Mouse (Mus musculus) neural tube, embryonic 12.5 days (tissue): ENCODE measurements around the gene Hadhb. TPM values are rescaled to one million over a fixed set of nuclear protein-coding genes. Genes with fewer than 3 reads are reported as not detected.
"Not testable (repeated sequence)": the region's sequence is repeated elsewhere in the genome, so short reads cannot be mapped to it uniquely, and the experiment has no call there.

Experiments
- ATAC-seq: fragments of 200-750 bp; cut with Nextera tagmentation; 2 replicates; pipeline ENCODE4 v1.8.0; 2017; ENCODE audit warnings: low read depth, mild to moderate bottlenecking, moderate TSS enrichment, moderate library complexity; ENCODE audit not compliant: low FRiP score
- H3K27ac ChIP-seq: fragments of 300-500 bp; sonication (generic); 2 replicates; pipeline ENCODE4 v1.5.1; 2016
- H3K27me3 ChIP-seq: fragments of 300-500 bp; sonication (generic); replicated peaks from 2 replicates; pipeline ENCODE4 v1.6.1; 2016; ENCODE audit warnings: mild to moderate bottlenecking
- H3K36me3 ChIP-seq: fragments of 300-500 bp; sonication (generic); 2 replicates; pipeline ENCODE4 v1.6.1; 2016; ENCODE audit warnings: mild to moderate bottlenecking
- H3K4me1 ChIP-seq: fragments of 300-500 bp; sonication (generic); 2 replicates; pipeline ENCODE4 v1.6.1; 2016
- H3K4me2 ChIP-seq: fragments of 300-500 bp; sonication (generic); replicated peaks from 2 replicates; pipeline ENCODE4 v1.6.1; 2016; ENCODE audit warnings: mild to moderate bottlenecking
- H3K4me3 ChIP-seq: fragments of 300-500 bp; sonication (generic); 2 replicates; pipeline ENCODE4 v1.5.1; 2016
- H3K9ac ChIP-seq: fragments of 300-500 bp; sonication (generic); 2 replicates; pipeline ENCODE4 v1.6.1; 2016; ENCODE audit warnings: mild to moderate bottlenecking
- H3K9me3 ChIP-seq: fragments of 300-500 bp; sonication (generic); 2 replicates; pipeline ENCODE4 v1.6.1; 2016; ENCODE audit warnings: mild to moderate bottlenecking
- WGBS: fragments of 180-500 bp; shearing (Covaris S2); methylation state at CpG from one replicate; pipeline ENCODE4 v1.1.7; 2016; 5-methylcytosine and 5-hydroxymethylcytosine counted together
- polyA plus RNA-seq: library from polyadenylated mRNA; unstranded; fragments of >200 nt; fragmentation: Nextera tagmentation; extraction: Ambion mirVana; gene quantifications from 2 replicates; pipeline ENCODE4 v1.2.1, GENCODE M21; 2016

Gene Hadhb
- polyA plus RNA-seq, 1 experiment from 2014 or later: 95.7 TPM

DNA sequence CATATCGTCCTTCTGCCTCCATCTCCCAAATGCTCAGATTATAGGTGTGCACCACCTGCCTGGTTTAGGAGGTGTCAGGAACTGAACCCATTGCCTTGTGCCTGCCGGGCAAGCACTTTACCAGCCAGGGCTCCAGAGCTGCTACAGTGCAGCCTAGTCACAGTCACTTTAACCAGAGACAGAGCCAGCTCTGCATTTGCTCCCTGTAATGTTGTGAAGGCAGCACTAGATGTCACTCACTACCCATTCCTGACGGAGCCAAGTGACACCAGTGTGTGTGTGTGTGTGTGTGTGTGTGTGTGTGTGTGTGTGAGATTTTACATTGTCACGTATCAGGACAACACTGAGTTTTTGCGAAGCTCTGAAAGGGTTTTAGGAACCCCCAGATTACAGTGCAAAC lies 46.5 kb downstream of the Hadhb start:
- Histone ChIP-seq H3K4me2 (no peak overlapping the region), H3K9ac (no peak overlapping the region), H3K27me3 (no peaks in the 10 kb centered on the region), H3K4me1 (no peaks in the 10 kb centered on the region), H3K4me3 (no peak overlapping the region), H3K27ac (no peak overlapping the region), H3K9me3 (no peaks in the 10 kb centered on the region), H3K36me3 (no peaks in the 10 kb centered on the region)
- no peak for ATAC-seq
- WGBS: 56% methylated on average over 5 of the region's 5 CpGs

DNA sequence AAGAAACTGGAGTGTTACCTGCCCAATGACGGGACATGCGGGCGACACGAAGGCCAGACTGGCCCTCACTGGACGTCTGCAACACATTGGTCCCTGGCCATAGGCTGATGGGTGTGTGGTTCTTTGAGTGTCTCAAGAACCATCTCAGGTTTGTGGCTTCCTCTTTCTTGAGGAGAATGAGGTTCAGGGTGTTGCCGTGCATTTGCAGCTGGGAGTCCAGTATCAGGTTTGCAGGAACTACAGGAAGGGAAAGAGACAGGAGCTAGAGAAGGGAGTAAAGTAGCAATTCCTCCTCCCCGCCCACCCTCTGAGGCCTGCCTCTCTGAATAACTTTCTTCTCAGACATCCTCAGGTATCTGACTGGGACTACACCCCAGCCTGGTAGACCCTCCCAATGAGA lies 47.2 kb downstream of the Hadhb start:
- H3K4me3 ChIP-seq: no peak overlapping the region
- no peaks in the 10 kb centered on the region for H3K4me1 ChIP-seq
- no peak overlapping the region for H3K4me2 ChIP-seq
- H3K36me3 ChIP-seq: no peaks in the 10 kb centered on the region
- no peak for ATAC-seq
- no peaks in the 10 kb centered on the region for H3K9me3 ChIP-seq
- no peak overlapping the region for H3K27ac ChIP-seq
- no peak overlapping the region for H3K9ac ChIP-seq
- 92% methylated on average over 7 of the region's 7 CpGs for WGBS
- no peaks in the 10 kb centered on the region for H3K27me3 ChIP-seq

DNA sequence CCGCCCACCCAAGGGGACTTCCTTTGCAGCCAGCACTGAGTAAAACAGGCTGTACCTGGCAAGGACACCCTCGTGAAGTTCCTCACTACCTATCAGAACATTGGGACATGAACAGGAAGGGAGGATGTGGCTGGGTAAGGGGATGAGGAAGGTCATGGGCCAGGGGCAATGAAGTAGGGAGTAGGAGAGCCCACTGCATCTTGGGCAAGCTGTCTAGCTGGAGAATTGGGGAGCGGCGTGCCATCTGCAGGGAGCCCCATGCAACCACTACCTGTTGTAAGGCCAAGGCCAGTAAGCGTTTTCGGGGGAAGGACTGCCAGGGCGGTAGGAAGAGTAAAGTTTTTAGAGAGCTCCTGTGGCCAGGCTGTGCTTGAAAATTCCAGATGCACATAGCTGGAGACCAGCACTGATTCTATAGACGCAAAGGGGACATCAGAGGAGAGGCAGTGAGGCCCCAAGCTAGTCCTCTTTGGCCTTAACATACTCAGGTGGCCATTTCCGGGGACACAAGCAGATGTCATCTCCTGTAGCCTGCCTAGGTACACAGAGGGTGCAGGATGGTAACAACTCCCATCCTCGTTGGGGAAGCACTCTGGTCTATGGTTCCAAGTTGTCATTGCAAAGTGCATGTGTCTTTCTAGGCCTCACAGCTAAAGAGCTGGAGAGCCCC lies 48.3 kb downstream of the Hadhb start:
- H3K27me3 ChIP-seq: no peaks in the 10 kb centered on the region
- H3K36me3 ChIP-seq: no peaks in the 10 kb centered on the region
- WGBS: 80% methylated on average over 10 of the region's 10 CpGs
- ATAC-seq: no peak
- no peak overlapping the region for H3K4me3 ChIP-seq
- H3K4me1 ChIP-seq: no peaks in the 10 kb centered on the region
- no peak overlapping the region for H3K9ac ChIP-seq
- H3K27ac ChIP-seq: no peak overlapping the region
- H3K9me3 ChIP-seq: no peaks in the 10 kb centered on the region
- H3K4me2 ChIP-seq: no peak overlapping the region

DNA sequence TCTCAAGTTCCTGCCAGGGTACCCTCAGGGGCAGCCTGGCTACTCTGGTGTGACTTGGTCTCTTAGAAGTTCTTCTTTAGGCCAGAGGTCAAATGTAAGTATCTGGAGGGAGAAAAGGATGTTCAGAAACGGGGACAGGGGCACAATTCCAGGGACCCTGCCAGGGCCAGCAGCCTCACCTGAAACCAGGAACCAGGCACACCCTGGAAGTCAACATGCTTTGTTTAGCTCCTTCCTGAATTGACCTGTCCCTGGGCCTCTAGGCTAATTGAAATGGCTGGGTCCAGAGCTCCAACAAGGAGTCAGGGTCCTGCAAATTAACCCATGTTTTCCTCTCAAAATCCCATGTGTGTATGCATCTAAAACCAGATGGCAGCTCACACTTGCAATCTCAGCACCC lies 49.4 kb downstream of the Hadhb start:
- Histone ChIP-seq H3K36me3 (no peaks in the 10 kb centered on the region), H3K4me3 (no peak overlapping the region), H3K9me3 (no peaks in the 10 kb centered on the region), H3K27me3 (no peaks in the 10 kb centered on the region), H3K27ac (no peak overlapping the region), H3K9ac (no peak overlapping the region), H3K4me1 (no peaks in the 10 kb centered on the region), H3K4me2 (no peak overlapping the region)
- no peak for ATAC-seq
- 66% methylated on average over 1 of the region's 1 CpGs for WGBS

DNA sequence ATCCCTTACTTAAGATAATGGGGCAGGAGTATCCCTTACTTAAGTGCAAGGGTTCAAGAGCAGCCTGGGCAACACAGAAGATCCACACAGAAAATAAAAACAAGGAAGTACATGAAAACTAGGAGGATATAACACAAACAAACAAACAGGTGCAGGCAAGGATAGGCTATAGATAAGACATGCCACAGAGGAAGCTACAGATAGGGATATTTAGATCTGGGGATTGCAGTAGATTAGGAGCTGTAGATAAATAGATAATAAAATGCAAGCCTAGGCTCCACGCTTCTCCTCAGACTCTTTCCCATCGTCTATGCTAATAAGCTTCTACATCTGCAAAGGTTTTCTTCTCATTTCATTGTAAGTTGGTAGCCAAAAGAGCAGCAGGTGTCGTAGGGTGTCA lies 50.0 kb downstream of the Hadhb start:
- WGBS: 54% methylated on average over 3 of the region's 3 CpGs
- H3K9ac ChIP-seq: no peak overlapping the region

DNA sequence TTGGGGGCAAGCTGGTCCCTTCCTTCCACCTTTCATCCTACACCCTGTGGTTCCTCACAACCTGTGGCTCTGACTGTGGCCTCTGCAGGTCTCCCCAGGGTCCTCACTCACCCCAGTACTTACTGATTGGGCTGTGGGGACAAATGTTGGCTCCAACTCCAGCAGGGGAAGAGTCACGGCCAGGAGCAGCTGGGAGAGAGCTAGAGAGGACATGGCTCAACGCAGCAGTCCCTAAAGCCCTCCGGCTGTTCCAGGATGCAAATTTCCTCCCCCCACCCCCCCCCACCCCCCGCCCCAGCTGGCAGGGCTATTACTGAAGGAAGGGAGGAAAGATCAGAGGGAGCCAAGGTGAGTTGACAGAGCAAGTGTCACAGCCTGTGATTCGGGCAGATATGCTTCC lies 50.4 kb downstream of the Hadhb start, which contains the start of gene Adgrf3:
Adgrf3 (minus strand) TSS at position 230 of the 400 bp plus-strand sequence.
- Histone ChIP-seq H3K4me3 (no peak within 1 kb of the TSS), H3K4me1 (no peaks in the 10 kb centered on the region), H3K9me3 (no peaks in the 10 kb centered on the region), H3K9ac (no peak within 1 kb of the TSS), H3K4me2 (no peak within 1 kb of the TSS), H3K27me3 (no peaks in the 10 kb centered on the region), H3K27ac (no peak within 1 kb of the TSS), H3K36me3 (no peaks in the 10 kb centered on the region)
- ATAC-seq: no peak
- 42% methylated on average over 5 of the region's 5 CpGs for WGBS

More for the DNA sequence above, 50.0 kb downstream of the Hadhb start:
- Histone ChIP-seq H3K27me3 (no peaks in the 10 kb centered on the region), H3K4me3 (no peak overlapping the region), H3K9me3 (no peaks in the 10 kb centered on the region), H3K27ac (no peak overlapping the region), H3K4me1 (no peaks in the 10 kb centered on the region), H3K4me2 (no peak overlapping the region), H3K36me3 (no peaks in the 10 kb centered on the region)
- no peak for ATAC-seq

DNA sequence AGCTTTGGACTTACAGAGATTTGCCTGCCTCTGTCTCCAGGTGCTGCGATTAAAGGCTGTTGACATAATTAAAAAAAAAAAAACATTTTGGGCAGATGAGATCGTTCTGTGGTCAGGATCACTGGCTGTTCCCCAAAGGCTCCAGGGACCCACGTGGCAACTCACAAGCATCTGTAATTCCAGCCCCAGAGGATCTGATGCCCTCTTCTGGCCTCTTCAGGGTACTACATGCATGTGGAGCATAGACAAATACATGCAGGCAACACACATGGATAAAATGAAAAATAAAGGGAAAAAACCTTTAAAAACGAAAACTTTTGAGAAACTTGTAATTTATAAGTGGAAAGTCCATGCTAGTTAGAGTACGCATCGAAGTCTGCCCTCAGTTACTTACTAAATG lies 52.2 kb downstream of the Hadhb start:
- no peaks in the 10 kb centered on the region for H3K27me3 ChIP-seq
- H3K36me3 ChIP-seq: no peaks in the 10 kb centered on the region
- H3K27ac ChIP-seq: no peak overlapping the region
- ATAC-seq: no peak
- H3K4me1 ChIP-seq: no peaks in the 10 kb centered on the region
- H3K9me3 ChIP-seq: no peaks in the 10 kb centered on the region
- no peak overlapping the region for H3K4me2 ChIP-seq
- WGBS: 73% methylated on average over 6 of the region's 6 CpGs
- no peak overlapping the region for H3K9ac ChIP-seq
- no peak overlapping the region for H3K4me3 ChIP-seq

DNA sequence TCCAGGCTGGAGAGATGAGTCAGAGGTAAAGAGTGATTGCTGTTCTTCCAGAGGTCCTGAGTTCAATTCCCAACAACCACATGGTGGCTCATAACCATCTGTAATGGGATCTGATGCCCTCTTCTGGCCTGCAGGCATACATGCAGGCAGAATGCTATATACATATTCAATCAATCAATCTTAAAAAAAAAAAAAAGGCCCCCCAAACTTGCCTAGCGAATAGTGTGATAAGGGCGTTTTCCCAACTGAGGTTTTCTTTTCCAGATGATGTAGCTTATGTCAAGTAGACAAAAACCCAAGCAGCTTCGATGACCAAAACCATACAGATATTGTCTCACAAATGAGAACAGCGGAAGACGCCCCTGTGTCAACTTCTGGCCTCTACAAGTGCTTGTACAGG lies 55.7 kb downstream of the Hadhb start:
- not testable (repeated sequence) for H3K27ac ChIP-seq

DNA sequence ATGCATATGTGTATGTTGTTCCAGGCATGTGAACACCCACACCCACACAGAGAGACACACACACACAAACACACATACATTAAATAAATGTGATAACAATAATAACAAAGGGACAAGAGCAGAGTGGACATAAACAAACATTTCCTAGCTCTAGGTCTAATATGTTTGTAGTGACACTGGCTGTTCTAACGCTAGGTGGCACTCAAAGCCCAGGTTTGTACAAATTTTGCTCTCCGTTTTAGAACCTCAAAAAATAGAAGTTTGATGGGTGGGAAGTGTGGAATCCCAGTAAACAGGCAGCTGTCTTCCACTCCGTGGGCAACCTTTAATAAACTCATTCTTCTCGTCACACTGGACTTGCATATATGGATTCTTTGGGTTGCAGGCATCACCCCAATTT lies 59.8 kb downstream of the Hadhb start:
- H3K4me2 ChIP-seq: no peak overlapping the region
- WGBS: 11% methylated on average over 4 of the region's 4 CpGs

More for the DNA sequence above, 55.7 kb downstream of the Hadhb start:
- not testable (repeated sequence) for ATAC-seq, H3K4me1 ChIP-seq, H3K4me2 ChIP-seq, H3K9me3 ChIP-seq, H3K36me3 ChIP-seq, H3K4me3 ChIP-seq, H3K27me3 ChIP-seq, H3K9ac ChIP-seq
- 90% methylated on average over 5 of the region's 5 CpGs for WGBS

DNA sequence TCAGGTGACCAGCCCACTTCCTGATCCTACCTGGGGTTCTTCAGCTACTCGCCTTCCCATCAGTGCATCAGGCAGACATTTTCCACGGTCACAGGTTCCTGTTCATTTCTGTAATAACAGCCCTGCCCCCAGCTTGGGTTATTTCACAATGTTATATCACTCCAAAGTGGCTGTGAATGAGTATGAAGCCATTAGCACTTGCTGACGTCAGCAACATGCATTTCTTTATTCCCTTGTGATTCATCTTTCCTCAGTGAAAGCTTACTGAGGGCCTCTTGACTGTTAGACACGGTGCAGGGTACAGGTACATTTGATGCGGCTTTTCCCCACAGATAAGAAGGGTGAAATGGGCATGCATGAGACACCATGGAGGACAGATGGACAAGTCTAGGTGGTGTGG lies 60.9 kb downstream of the Hadhb start:
- H3K9me3 ChIP-seq: no peaks in the 10 kb centered on the region
- no peak overlapping the region for H3K27ac ChIP-seq
- no peak overlapping the region for H3K9ac ChIP-seq
- ATAC-seq: no peak
- no peaks in the 10 kb centered on the region for H3K36me3 ChIP-seq
- H3K4me2 ChIP-seq: no peak overlapping the region
- H3K4me1 ChIP-seq: no peaks in the 10 kb centered on the region
- H3K4me3 ChIP-seq: no peak overlapping the region
- 80% methylated on average over 5 of the region's 5 CpGs for WGBS
- no peaks in the 10 kb centered on the region for H3K27me3 ChIP-seq

More for the DNA sequence above, 59.8 kb downstream of the Hadhb start:
- Histone ChIP-seq H3K4me1 (no peaks in the 10 kb centered on the region), H3K4me3 (no peak overlapping the region), H3K9me3 (no peaks in the 10 kb centered on the region), H3K9ac (no peak overlapping the region), H3K36me3 (no peaks in the 10 kb centered on the region), H3K27ac (no peak overlapping the region), H3K27me3 (no peaks in the 10 kb centered on the region)
- ATAC-seq: no peak

DNA sequence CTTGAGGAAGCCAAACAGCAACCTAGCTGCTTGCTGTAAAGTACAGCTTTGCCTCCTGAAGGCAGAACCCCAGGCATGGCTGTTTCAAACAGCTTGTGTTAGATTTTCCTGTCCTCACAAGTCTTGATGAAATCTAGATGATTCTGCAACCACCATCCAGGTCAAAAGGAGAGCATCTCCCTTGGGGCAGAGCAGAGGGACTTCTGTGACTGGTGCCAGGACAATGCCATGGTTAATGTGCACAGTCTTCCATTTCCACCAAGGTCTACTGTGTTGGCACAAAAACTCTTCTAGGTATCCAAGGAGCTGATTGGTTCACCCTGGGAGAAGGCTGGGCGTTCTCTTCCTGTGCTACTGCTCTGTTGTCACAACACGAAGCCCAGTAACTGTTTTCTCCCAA lies 64.7 kb downstream of the Hadhb start:
- no peak for ATAC-seq
- Histone ChIP-seq H3K27me3 (no peaks in the 10 kb centered on the region), H3K27ac (no peak overlapping the region), H3K9ac (no peak overlapping the region), H3K9me3 (no peaks in the 10 kb centered on the region), H3K36me3 (0 out of 2 replicates have a peak, but pooled peaks cover 6% of the 10 kb centered on the region), H3K4me3 (no peak overlapping the region), H3K4me2 (no peak overlapping the region), H3K4me1 (no peaks in the 10 kb centered on the region)
- 90% methylated on average over 2 of the region's 2 CpGs for WGBS

DNA sequence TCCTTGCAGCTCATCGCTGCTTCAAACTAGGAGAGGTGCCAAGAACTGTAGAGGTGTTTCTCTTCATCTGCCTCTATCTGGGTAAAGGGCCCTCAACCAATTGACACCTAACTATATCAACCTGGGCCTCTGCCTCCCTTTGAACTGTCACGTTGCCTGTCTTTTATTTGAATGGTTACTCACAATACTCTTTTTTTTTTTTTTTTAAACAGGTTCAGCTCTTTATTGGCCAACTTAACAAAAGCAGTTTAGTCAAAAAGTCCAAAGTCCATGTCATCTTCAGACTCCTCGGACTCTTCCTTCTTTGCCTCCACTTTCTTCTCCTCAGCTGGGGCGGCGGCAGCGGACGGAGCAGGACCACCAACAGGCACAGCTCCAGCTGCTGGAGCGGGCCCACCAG lies 65.6 kb downstream of the Hadhb start:
- no peaks in the 10 kb centered on the region for H3K4me1 ChIP-seq
- WGBS: 86% methylated on average over 8 of the region's 8 CpGs
- no peak overlapping the region for H3K4me3 ChIP-seq
- no peaks in the 10 kb centered on the region for H3K27me3 ChIP-seq
- ATAC-seq: no peak
- H3K9me3 ChIP-seq: no peaks in the 10 kb centered on the region
- H3K27ac ChIP-seq: no peak overlapping the region
- H3K4me2 ChIP-seq: no peak overlapping the region
- no peak overlapping the region for H3K9ac ChIP-seq
- H3K36me3 ChIP-seq: 0 out of 2 replicates have a peak, but pooled peaks cover 6% of the 10 kb centered on the region

DNA sequence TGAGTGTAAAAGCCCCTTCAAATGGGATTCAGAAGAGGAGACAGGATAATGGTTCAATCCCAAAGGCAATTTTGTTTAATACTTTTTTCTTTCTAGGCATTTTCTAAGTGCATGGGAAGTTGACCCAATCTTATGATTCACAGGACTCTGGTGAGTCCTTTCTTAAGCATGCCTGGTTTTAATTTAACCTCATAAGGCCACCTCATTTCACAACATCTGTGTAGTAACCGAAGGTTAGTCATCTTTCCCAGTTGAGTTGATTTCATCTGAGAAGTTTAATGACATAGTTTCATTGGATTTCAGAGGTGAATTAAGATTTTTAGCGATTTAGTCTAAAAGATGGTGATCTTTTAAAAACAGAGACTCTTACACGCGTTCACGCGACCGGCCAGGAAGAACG lies 67.6 kb downstream of the Hadhb start:
- no peaks in the 10 kb centered on the region for H3K27me3 ChIP-seq
- 0 out of 2 replicates have a peak, but pooled peaks cover 6% of the 10 kb centered on the region for H3K36me3 ChIP-seq
- no peak overlapping the region for H3K27ac ChIP-seq
- ATAC-seq: no peak
- WGBS: 98% methylated on average over 8 of the region's 8 CpGs
- H3K4me2 ChIP-seq: no peak overlapping the region
- H3K9me3 ChIP-seq: no peaks in the 10 kb centered on the region
- no peak overlapping the region for H3K9ac ChIP-seq
- no peaks in the 10 kb centered on the region for H3K4me1 ChIP-seq
- no peak overlapping the region for H3K4me3 ChIP-seq
